Mouse (Mus musculus) MEL (cell line): ENCODE results near the gene C330021F23Rik. TPM values are rescaled to one million over a fixed set of nuclear protein-coding genes. Genes with fewer than 3 reads are reported as not detected.

Source experiments
- DNase-seq: peaks from one replicate; pipeline ENCODE4 v3.0.0; 2011; ENCODE audit warnings: low read depth, low spot score
- H3K27ac ChIP-seq: 2 replicates; pipeline ENCODE4 v1.5.1; 2012; ENCODE audit warnings: low read depth, mild to moderate bottlenecking, control low read depth, low read length, moderate library complexity; ENCODE audit not compliant: control insufficient read depth
- H3K27me3 ChIP-seq, 2 experiments: fragments of 150-350 bp in 1 of 2; sonication (generic) in 1 of 2; 2 replicates each; pipeline ENCODE4 v1.6.1; 2012; ENCODE audit warnings: low read length in 2 of 2, mild to moderate bottlenecking in 2 of 2, improper control_type of control experiment in 1 of 2, moderate library complexity in 1 of 2; ENCODE audit not compliant: insufficient read depth in 2 of 2, control insufficient read depth in 1 of 2
- H3K36me3 ChIP-seq, 2 experiments: 2 replicates each; pipeline ENCODE4 v1.6.1; 2012 to 2014; ENCODE audit warnings: low read length in 2 of 2, improper control_type of control experiment in 1 of 2, inconsistent platforms in 1 of 2, mild to moderate bottlenecking in 1 of 2; ENCODE audit not compliant: insufficient read depth in 2 of 2, control insufficient read depth in 1 of 2
- H3K4me1 ChIP-seq, 2 experiments: fragments of 150-350 bp in 1 of 2; sonication (generic) in 1 of 2; 2 replicates each; pipeline ENCODE4 v1.6.1; 2012; ENCODE audit warnings: low read length in 2 of 2, improper control_type of control experiment in 1 of 2, mild to moderate bottlenecking in 1 of 2; ENCODE audit not compliant: insufficient read depth in 2 of 2, control insufficient read depth in 1 of 2
- H3K4me3 ChIP-seq, 2 experiments: fragments of 150-350 bp in 1 of 2; sonication (generic) in 1 of 2; 2 replicates each; pipeline ENCODE4 v1.5.1; 2012; ENCODE audit warnings: low read depth in 2 of 2, low read length in 2 of 2, mild to moderate bottlenecking in 2 of 2, moderate library complexity in 2 of 2, control low read depth in 1 of 2, improper control_type of control experiment in 1 of 2; ENCODE audit not compliant: control insufficient read depth in 1 of 2, insufficient read depth in 1 of 2
- H3K79me2 ChIP-seq: 2 replicates; pipeline ENCODE4 v1.6.1; 2012; ENCODE audit warnings: mild to moderate bottlenecking, low read length, moderate library complexity; ENCODE audit not compliant: control insufficient read depth, poor library complexity, insufficient read depth
- H3K9ac ChIP-seq: 2 replicates; pipeline ENCODE4 v1.6.1; 2012; ENCODE audit warnings: low read depth, mild to moderate bottlenecking, control low read depth, low read length, moderate library complexity; ENCODE audit not compliant: control insufficient read depth, poor library complexity, severe bottlenecking
- H3K9me3 ChIP-seq: fragments of 150-350 bp; sonication (generic); replicated peaks from 2 replicates; pipeline ENCODE4 v1.6.1; 2012; ENCODE audit warnings: mild to moderate bottlenecking, low read length, improper control_type of control experiment, moderate library complexity; ENCODE audit not compliant: insufficient read depth
- CHD1 ChIP-seq: IDR thresholded peaks from 2 replicates; pipeline ENCODE4 v1.6.1; 2012; ENCODE audit warnings: low read depth, mild to moderate bottlenecking, inconsistent platforms, low read length, improper control_type of control experiment
- CHD2 ChIP-seq: IDR thresholded peaks from 2 replicates; pipeline ENCODE4 v1.6.1; 2011; ENCODE audit warnings: low read length, improper control_type of control experiment
- CTCF ChIP-seq, 3 experiments: IDR thresholded peaks in 2 of 3; conservative IDR thresholded peaks in 1 of 3; 2 replicates each; pipeline ENCODE4 v1.5.1; 2011 to 2012; ENCODE audit warnings: low read length in 3 of 3, low read depth in 2 of 3, mild to moderate bottlenecking in 2 of 3, improper control_type of control experiment in 1 of 3, inconsistent platforms in 1 of 3, mixed read lengths in 1 of 3, moderate library complexity in 1 of 3; ENCODE audit not compliant: control insufficient read depth in 1 of 3, insufficient read depth in 1 of 3, poor library complexity in 1 of 3, severe bottlenecking in 1 of 3
- E2F4 ChIP-seq: IDR thresholded peaks from 2 replicates; pipeline ENCODE4 v1.6.1; 2011; ENCODE audit warnings: low read depth, low read length, improper control_type of control experiment, borderline replicate concordance
- EP300 ChIP-seq, 2 experiments: IDR thresholded peaks; 2 replicates each; pipeline ENCODE4 v1.6.1; 2011; ENCODE audit warnings: improper control_type of control experiment in 2 of 2, low read length in 2 of 2, low read depth in 1 of 2, mild to moderate bottlenecking in 1 of 2
- ETS1 ChIP-seq: IDR thresholded peaks from 2 replicates; pipeline ENCODE4 v1.6.1; 2012; ENCODE audit warnings: low read depth, mild to moderate bottlenecking, inconsistent platforms, low read length, improper control_type of control experiment, moderate library complexity
- GATA1 ChIP-seq: IDR thresholded peaks from 2 replicates; pipeline ENCODE4 v1.6.1; 2011; ENCODE audit warnings: low read depth, low read length, improper control_type of control experiment
- HCFC1 ChIP-seq: IDR thresholded peaks from 2 replicates; pipeline ENCODE4 v1.6.1; 2012; ENCODE audit warnings: low read depth, mild to moderate bottlenecking, inconsistent platforms, low read length, improper control_type of control experiment, moderate library complexity
- JUND ChIP-seq: IDR thresholded peaks from 2 replicates; pipeline ENCODE4 v1.6.1; 2011; ENCODE audit warnings: low read depth, mild to moderate bottlenecking, improper control_type of control experiment, low read length
- MAFK ChIP-seq: IDR thresholded peaks from 2 replicates; pipeline ENCODE4 v1.6.1; 2011; ENCODE audit warnings: low read depth, mild to moderate bottlenecking, low read length, improper control_type of control experiment, borderline replicate concordance
- MAX ChIP-seq: IDR thresholded peaks from 2 replicates; pipeline ENCODE4 v1.6.1; 2011; ENCODE audit warnings: low read length, improper control_type of control experiment
- MAZ ChIP-seq: IDR thresholded peaks from 2 replicates; pipeline ENCODE4 v1.6.1; 2012; ENCODE audit warnings: low read depth, mild to moderate bottlenecking, inconsistent platforms, low read length, improper control_type of control experiment
- MEF2A ChIP-seq: IDR thresholded peaks from 2 replicates; pipeline ENCODE4 v1.6.1; 2014; ENCODE audit warnings: low read depth, mild to moderate bottlenecking, inconsistent platforms, low read length, improper control_type of control experiment; ENCODE audit not compliant: poor library complexity, insufficient replicate concordance, severe bottlenecking; ENCODE audit errors: extremely low read depth
- MXI1 ChIP-seq: IDR thresholded peaks from 2 replicates; pipeline ENCODE4 v1.6.1; 2011; ENCODE audit warnings: mild to moderate bottlenecking, low read depth, low read length, improper control_type of control experiment
- NRF1 ChIP-seq: IDR thresholded peaks from 2 replicates; pipeline ENCODE4 v1.6.1; 2014; ENCODE audit warnings: low read depth, mild to moderate bottlenecking, inconsistent platforms, low read length, improper control_type of control experiment, moderate library complexity; ENCODE audit not compliant: poor library complexity, insufficient read depth, severe bottlenecking
- POLR2AphosphoS2 ChIP-seq: IDR thresholded peaks from 2 replicates; pipeline ENCODE4 v1.6.1; 2011; ENCODE audit warnings: low read length, improper control_type of control experiment
- POLR2AphosphoS5 ChIP-seq: IDR thresholded peaks from 2 replicates; pipeline ENCODE4 v1.6.1; 2012; ENCODE audit warnings: low read depth, borderline replicate concordance, mild to moderate bottlenecking, inconsistent platforms, low read length, moderate library complexity, mixed read lengths
- TBP ChIP-seq: IDR thresholded peaks from 2 replicates; pipeline ENCODE4 v1.8.0; 2011; ENCODE audit warnings: low read depth, low read length, improper control_type of control experiment
- USF1 ChIP-seq: IDR thresholded peaks from 2 replicates; pipeline ENCODE4 v1.6.1; 2014; ENCODE audit warnings: low read depth, mild to moderate bottlenecking, inconsistent platforms, low read length, improper control_type of control experiment, moderate library complexity
- ZC3H11A ChIP-seq: IDR thresholded peaks from 2 replicates; pipeline ENCODE4 v1.6.1; 2012; ENCODE audit warnings: low read depth, mild to moderate bottlenecking, inconsistent platforms, low read length, improper control_type of control experiment
- ZKSCAN1 ChIP-seq: IDR thresholded peaks from 2 replicates; pipeline ENCODE4 v1.6.1; 2012; ENCODE audit warnings: low read depth, mild to moderate bottlenecking, inconsistent platforms, low read length, improper control_type of control experiment, moderate library complexity
- ZNF384 ChIP-seq: IDR thresholded peaks from 2 replicates; pipeline ENCODE4 v1.6.1; 2012; ENCODE audit warnings: low read depth, mild to moderate bottlenecking, inconsistent platforms, low read length, improper control_type of control experiment
- polyA plus RNA-seq, 2 experiments: library from polyadenylated mRNA; stranded (reverse) in 1 of 2; unstranded in 1 of 2; fragments of >175 nt in 1 of 2; fragments of >200 nt in 1 of 2; gene quantifications; 2 replicates each; pipeline versions ENCODE4 v1.2.1 to v1.2.4; 2012; ENCODE audit warnings: low replicate concordance in 2 of 2, low read depth in 1 of 2; ENCODE audit not compliant: insufficient read length in 2 of 2, insufficient read depth in 1 of 2, missing spikeins in 1 of 2
- total RNA-seq: library from RNA; depleted of rRNA; stranded (reverse); fragments of 300-350 nt; gene quantifications from 2 replicates; pipeline ENCODE4 v1.2.3, GENCODE M21; 2012

Gene C330021F23Rik
- total and polyA plus RNA-seq, 3 experiments: 0.53 to 1.2 TPM; not detected in 1

- no peak for TF ChIP-seq POLR2AphosphoS5
- TF ChIP-seq MAX: no peak; the same call in 1 of the 2 replicates
- TF ChIP-seq CHD2: 0 out of 2 replicates have a peak, but pooled peaks have one; percentile 17
- no peak for TF ChIP-seq POLR2AphosphoS2
- TF ChIP-seq ZNF384: peak; percentile 56
- no peak for TF ChIP-seq ETS1
- no peak for TF ChIP-seq GATA1
- TF ChIP-seq HCFC1: 0 out of 2 replicates have a peak, but pooled peaks have one; percentile 53
- TF ChIP-seq E2F4: no peak
- TF ChIP-seq EP300 (IDR thresholded peaks at IDR 0.05; ENCODE audit: low read depth in 1 of 2, low read length in 2 of 2): 0 out of 4 replicates have a peak, but pooled peaks of 1 of the 2 experiments have one; percentile 11
- no peak for TF ChIP-seq CHD1
These were observed 31.5 kb upstream of the C330021F23Rik start (continued) for GRCm38 (mm10) chr8:3536053-3536841.

GRCm38 (mm10) chr8:3536940-3537339, 30.9 kb upstream of the C330021F23Rik start:
- H3K9me3 ChIP-seq: no peaks in the 10 kb centered on the region
- no peaks in the 10 kb centered on the region for H3K36me3 ChIP-seq
- no peak overlapping the region for H3K27ac ChIP-seq
- H3K27me3 ChIP-seq: no peaks in the 10 kb centered on the region
- H3K4me3 ChIP-seq: no peak overlapping the region
- no peak for DNase-seq
- no peaks in the 10 kb centered on the region for H3K79me2 ChIP-seq
- peaks cover 0 to 4% of the 10 kb centered on the region in 2 experiments; a peak in 1 of 4 replicates for H3K4me1 ChIP-seq
- TF ChIP-seq E2F4 (no peak), JUND (no peak), EP300 (IDR thresholded peaks at IDR 0.05; ENCODE audit: low read depth in 1 of 2, low read length in 2 of 2) (no peak), MXI1 (no peak), TBP (no peak), ZC3H11A (no peak), MEF2A (no peak), ZKSCAN1 (no peak), NRF1 (no peak), MAZ (no peak), CTCF (IDR thresholded peaks at IDR 0.05 in 2 of 3, conservative IDR thresholded peaks at IDR 0.05 in 1 of 3; ENCODE audit: control insufficient read depth in 1 of 3, insufficient read depth in 1 of 3, low read depth in 2 of 3, low read length in 3 of 3, poor library complexity in 1 of 3, severe bottlenecking in 1 of 3) (no peak), POLR2AphosphoS5 (no peak), POLR2AphosphoS2 (no peak), USF1 (no peak), MAFK (no peak), HCFC1 (no peak)
- no peak overlapping the region for H3K9ac ChIP-seq
